Comparison of ENCODE assay signal across 8 mouse cellular contexts in genomic region chr13:46619633-46620032, GRCm38 (mm10). TPM values are rescaled to one million over a fixed set of nuclear protein-coding genes. Genes with fewer than 3 reads are reported as not detected.
DNase-seq lines count a peak whose midpoint lies in the region; ATAC-seq lines count a peak whose summit lies in the region.

No protein-coding gene starts in this region.

- WGBS in limb, embryonic 15.5 days: 44% methylated on average over 11 of the region's 11 CpGs

- peak; percentile 12 for DNase-seq in adrenal gland, postnatal 14 days
- DNase-seq in adrenal gland, postnatal 10 days: no peak
- DNase-seq in CD8-positive naive resting alpha-beta T cell, adult 2 months (ENCODE audit: low read depth in 2 of 2, low spot score in 2 of 2): peak; percentile 23 to 37
- peak; percentile 43 for DNase-seq in gastrocnemius, postnatal 10 days
- peak; percentile 27 for DNase-seq in neural tube, embryonic 10.5 days (ENCODE audit: extremely low spot score, low spot score)
- no peak for DNase-seq in urinary bladder, adult 18-20 months (ENCODE audit: low spot score in 2 of 2)
- DNase-seq in left cerebral cortex, postnatal 36 days (ENCODE audit: low spot score in 2 of 2): no peak

- H3K27ac ChIP-seq in limb, embryonic 15.5 days: no peak overlapping the region

- no peaks in the 10 kb centered on the region for H3K9me3 ChIP-seq in limb, embryonic 15.5 days

- no peaks in the 10 kb centered on the region for H3K36me3 ChIP-seq in limb, embryonic 15.5 days

- H3K9ac ChIP-seq in limb, embryonic 15.5 days: no peak overlapping the region

- H3K4me1 ChIP-seq in limb, embryonic 15.5 days: peaks cover 12% of the 10 kb centered on the region; the same call in 1 of the 2 replicates

- no peak overlapping the region for H3K4me3 ChIP-seq in limb, embryonic 15.5 days

- peak; percentile 80 for ATAC-seq in limb, embryonic 15.5 days (ENCODE audit: insufficient number of reproducible peaks, low FRiP score, low TSS enrichment, low read depth)

- no peak overlapping the region for H3K4me2 ChIP-seq in limb, embryonic 15.5 days

- intact Hi-C loops in left cerebral cortex, postnatal 36 days (cut with DNase I): no loop called here

- no peaks in the 10 kb centered on the region for H3K27me3 ChIP-seq in limb, embryonic 15.5 days

RNA-seq across cellular contexts. Expression of gene Fam8a1, which starts 49.7 kb away (rescaled TPM):
- total RNA-seq in adrenal gland, postnatal 14 days (2021): 45.5 and 47.1 TPM in 2 replicates
- total RNA-seq in adrenal gland, postnatal 10 days (2021): 10 to 100 TPM; 44.5 to 44.9 TPM
- 10 to 100 TPM; 29.6 to 31.5 TPM for total RNA-seq in gastrocnemius, postnatal 10 days (2021)
- polyA plus RNA-seq in limb, embryonic 15.5 days (2015; fragmentation: Nextera tagmentation; extraction: Ambion mirVana): 10.6 and 13.6 TPM in 2 replicates
- total RNA-seq in left cerebral cortex, postnatal 36 days (2021): 10 to 100 TPM; 78.1 to 82.7 TPM

Comparison
In these comparisons a context has a peak if more than half of its experiments do, and no peak if none do; other contexts are left out.
1. DNase-seq: peak in adrenal gland, postnatal 14 days (single experiment), CD8-positive naive resting alpha-beta T cell, adult 2 months (2 of 2), gastrocnemius, postnatal 10 days (single experiment) and neural tube, embryonic 10.5 days (single experiment); none in adrenal gland, postnatal 10 days (single experiment), urinary bladder, adult 18-20 months (0 of 2) and left cerebral cortex, postnatal 36 days (0 of 2).